Mouse (Mus musculus) ovary, postnatal 36 days (tissue): Measurements from ENCODE around the gene Ppp1r12a.

Experiments
- DNase-seq: peaks from one replicate; pipeline ENCODE4 v3.0.0; 2022; ENCODE audit warnings: low spot score, mixed read lengths

Gene Ppp1r12a

DNA sequence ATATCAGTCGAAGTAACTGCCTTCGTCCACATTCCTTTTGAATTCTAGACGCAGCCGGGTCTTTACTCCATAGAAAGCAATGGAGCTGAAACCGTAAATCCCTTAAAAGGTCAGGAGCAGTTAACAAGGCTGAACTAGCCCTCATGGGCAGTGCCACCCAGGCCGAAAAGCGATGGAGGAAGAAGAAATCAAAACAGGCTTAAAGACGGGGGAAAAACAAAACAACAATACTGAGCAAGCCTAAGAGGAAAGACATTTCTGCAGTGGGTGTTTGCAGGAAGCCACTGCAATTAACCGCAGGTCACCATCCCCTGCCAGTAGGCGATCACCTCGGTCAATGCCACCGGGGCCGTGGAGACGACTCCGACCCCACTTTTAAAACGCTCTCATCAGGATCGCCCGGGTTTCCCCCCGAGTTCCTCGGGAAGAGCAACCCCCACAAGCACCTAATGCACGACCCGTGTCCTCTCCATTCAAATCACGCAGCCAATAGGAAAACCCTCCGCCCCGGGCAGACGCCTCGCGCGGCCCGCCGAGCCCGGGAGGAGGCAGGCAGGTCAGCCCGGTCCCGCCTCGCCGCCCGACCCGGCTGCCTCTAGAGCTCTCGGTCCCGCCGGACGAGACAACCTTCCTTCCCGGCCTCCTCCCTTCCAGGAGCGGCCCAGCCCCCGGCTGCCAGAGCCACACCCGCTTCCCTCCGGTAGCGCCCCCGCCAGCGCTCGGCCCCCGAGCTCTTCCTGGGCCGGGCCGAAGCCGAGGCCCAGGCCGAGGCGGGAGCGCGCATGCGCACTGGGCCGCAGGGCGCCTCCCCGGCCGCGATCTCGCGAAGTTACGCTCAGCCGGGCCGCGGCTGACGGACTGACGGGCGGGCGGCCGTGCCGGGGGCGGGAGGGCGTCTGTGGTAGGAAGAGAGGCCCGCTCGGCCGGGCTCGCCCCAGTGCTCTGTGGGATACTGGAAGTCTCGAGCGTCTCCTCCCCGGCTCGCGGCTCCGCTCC lies at the start of gene Ppp1r12a:
Gene Ppp1r12a (plus strand): TSS at position 933 of the 996 bp plus-strand sequence.
- peak; percentile 98 for DNase-seq

- DNase-seq, result peak; percentile 28
These were observed 48.4 kb upstream of the Ppp1r12a start for GRCm38 (mm10) chr10:108113361-108114237.

GRCm38 (mm10) chr10:108118200-108119163 lies 43.5 kb upstream of the Ppp1r12a start:
- no peak for DNase-seq

- DNase-seq, result no peak
These were observed 42.6 kb upstream of the Ppp1r12a start for GRCm38 (mm10) chr10:108119416-108119815.

DNA sequence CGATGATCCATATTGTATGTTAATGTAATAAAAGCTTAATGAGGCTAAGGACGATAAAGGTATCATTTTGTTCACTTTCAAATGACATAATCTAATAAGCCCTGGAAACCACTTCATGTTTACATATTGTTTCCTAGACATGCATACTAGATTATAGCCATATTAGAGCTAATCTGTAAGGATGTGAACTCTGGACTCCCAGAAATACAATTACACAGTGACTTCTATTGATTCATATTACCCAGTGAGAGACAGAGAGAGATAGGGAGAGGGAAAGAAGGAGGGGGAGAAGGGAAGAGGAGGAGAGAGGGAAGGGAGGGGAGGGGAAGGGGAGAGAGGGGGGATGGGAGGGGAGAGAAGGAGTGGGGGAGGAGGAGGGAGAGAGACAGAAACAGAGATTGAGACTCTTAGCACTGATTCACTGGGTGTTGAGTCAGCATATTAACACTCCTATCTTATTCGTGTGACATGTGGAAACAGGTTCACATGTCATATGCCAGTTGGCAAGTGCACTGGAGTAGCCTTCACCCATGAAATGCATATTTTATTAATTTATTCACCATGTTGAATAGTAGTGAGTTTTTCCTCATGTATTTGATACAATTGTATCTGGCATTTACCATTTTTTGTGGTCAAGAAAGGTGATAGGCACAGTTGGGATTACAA lies 36.9 kb upstream of the Ppp1r12a start:
- no peak for DNase-seq

GRCm38 (mm10) chr10:108129167-108129566 lies 32.8 kb upstream of the Ppp1r12a start:
- no peak for DNase-seq

- DNase-seq, result no peak
These were observed 30.1 kb upstream of the Ppp1r12a start for GRCm38 (mm10) chr10:108131858-108132257.

- DNase-seq, result no peak
These were observed 28.7 kb upstream of the Ppp1r12a start for GRCm38 (mm10) chr10:108133253-108133652.

GRCm38 (mm10) chr10:108133745-108134144 lies 28.2 kb upstream of the Ppp1r12a start:
- no peak for DNase-seq

DNA sequence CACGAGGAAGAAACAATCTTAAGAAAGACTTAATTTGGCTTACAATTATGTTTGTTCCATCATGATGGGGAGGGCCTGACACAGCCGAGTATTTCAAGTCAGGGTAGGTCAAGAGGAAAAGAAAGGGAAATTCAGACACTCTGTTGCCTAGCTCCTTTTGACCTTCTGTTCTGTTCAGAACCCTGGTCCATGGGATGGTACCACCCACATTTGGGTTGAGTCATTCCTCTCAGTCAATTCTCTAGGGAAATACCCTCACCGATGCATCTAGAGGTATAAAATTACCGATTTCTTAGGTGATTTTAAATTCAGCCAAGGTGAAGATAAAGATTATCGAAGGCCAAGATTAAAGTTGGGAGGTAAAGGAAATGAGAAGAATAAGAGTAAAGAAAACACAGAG lies 23.6 kb upstream of the Ppp1r12a start:
- DNase-seq, result no peak

- no peak for DNase-seq
These were observed 22.2 kb upstream of the Ppp1r12a start for GRCm38 (mm10) chr10:108139788-108140187.

GRCm38 (mm10) chr10:108140742-108141141 lies 21.3 kb upstream of the Ppp1r12a start:
- DNase-seq, result no peak

DNA sequence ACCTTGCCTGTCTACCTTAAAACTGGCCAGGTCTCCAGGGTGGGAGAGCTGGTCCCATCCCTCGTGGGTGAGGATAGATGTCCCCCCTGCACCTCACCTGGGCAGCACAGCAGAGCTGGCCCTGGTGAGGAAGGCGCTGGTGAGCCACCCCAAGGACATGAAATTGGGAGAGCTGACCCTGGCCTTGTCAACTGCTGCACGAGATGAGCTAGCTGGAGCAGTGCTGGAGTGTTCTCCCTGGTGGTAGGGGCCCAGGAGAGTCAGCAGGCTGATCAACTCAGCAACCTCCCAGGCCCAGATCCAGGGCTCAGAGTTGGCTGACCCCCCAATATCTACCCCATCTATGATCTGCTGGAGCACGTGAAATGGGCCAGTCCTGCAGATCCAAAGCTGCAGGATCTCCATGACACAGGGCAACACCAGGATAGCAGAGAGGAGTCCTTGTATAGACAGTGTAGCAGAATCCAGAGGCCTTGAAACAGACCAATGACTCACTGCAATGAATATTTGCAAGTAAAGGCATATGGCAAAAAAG lies 17.9 kb upstream of the Ppp1r12a start:
- DNase-seq, result no peak

DNA sequence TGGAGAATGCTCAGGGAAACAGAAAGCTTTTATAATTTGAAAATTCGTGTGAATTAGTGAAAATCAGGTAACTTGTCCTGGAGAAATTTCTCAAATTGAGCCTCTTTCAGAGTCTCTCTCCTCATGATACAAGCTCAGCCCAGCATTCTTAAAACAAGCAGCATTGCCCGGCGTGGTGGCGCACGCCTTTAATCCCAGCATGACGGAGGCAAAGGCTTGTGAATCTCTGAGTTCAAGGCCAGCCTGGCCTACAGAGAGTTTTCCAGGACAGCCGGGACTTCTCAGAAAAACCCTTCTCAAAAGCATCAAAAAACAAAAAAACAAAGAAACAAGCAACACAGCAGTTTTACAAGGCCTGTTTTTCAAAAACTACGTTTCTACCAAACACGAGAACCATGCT lies 16.3 kb upstream of the Ppp1r12a start:
- no peak for DNase-seq

GRCm38 (mm10) chr10:108147031-108147430 lies 15.0 kb upstream of the Ppp1r12a start:
- DNase-seq, result no peak

GRCm38 (mm10) chr10:108153301-108153700 lies 8.7 kb upstream of the Ppp1r12a start:
- DNase-seq, result no peak

GRCm38 (mm10) chr10:108155042-108155686 lies 6.8 kb upstream of the Ppp1r12a start:
- DNase-seq, result peak; percentile 19

DNA sequence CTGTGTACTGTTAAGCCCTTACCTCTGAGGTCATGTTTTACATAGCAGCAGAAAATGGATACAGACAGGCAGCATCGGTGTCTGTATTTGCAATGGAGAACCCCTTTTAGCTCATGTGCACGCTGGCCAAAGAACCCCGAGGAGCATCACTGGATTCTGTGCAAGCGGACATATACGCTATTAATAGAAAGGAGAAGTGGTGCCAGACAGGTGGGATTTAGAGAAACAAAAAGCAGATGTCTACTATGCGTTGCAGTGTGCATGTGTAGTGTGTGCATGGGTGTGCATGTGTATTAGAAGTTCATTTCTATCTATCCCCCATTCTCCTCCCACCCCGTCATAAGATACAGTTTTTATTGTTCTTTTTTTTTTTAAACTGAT lies 6.3 kb upstream of the Ppp1r12a start:
- no peak for DNase-seq

- DNase-seq, result no peak
These were observed 5.9 kb upstream of the Ppp1r12a start for GRCm38 (mm10) chr10:108156128-108156527.

GRCm38 (mm10) chr10:108159002-108159401 lies 3.0 kb upstream of the Ppp1r12a start:
- DNase-seq, result no peak
